Mouse (Mus musculus) embryonic fibroblast, embryonic 13.5 days (primary cell): ENCODE measurements at regions not wholly inside any gene's neighbourhood (a gene's known extent, or its start where the extent isn't known, plus 50 kb on each side); places are given as distances from the start of the nearest gene placed in this dataset.

Experiments
- CTCF ChIP-seq: IDR thresholded peaks from 2 replicates; pipeline ENCODE4 v1.5.1; 2011; ENCODE audit warnings: mild to moderate bottlenecking, control low read depth, low read length, moderate library complexity, borderline replicate concordance; ENCODE audit not compliant: insufficient read depth
- POLR2A ChIP-seq: IDR thresholded peaks from 2 replicates; pipeline ENCODE4 v1.6.1; 2011; ENCODE audit warnings: low read depth, mild to moderate bottlenecking, control low read depth, low read length, moderate library complexity

- TF ChIP-seq POLR2A (no peak), CTCF (no peak)
These were observed 211.7 kb upstream of the Il12b start for GRCm38 (mm10) chr11:44188202-44188601.
